Mouse (Mus musculus): ENCODE measurements around the gene Arap1. TPM values are rescaled to one million over a fixed set of nuclear protein-coding genes. Genes with fewer than 3 reads are reported as not detected.

The Arap1 gene
- total and polyA plus RNA-seq, 3 experiments, result 21.2 to 46.1 (median 38.5) TPM

DNA sequence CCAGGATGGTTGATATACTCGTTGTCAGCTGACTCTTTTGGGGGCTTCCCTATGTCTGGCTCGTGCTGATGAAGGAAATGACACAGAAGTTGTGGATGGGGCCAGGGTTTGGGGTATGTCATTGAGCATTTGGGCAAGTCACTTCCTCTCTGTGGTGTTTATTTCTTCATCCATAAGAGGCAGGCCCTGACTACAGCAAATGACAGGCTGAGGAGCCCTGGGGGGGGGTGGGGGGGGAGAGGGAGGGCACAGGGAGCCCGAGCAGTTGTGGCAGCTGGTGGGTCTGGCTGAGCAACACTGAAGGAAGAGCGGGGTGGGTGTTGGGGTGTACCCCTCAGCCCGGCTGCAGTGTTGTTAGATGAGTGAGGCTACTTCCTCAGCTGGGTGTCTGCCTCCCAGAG lies 14.9 kb downstream of the Arap1 start:
- peak; percentile 48 for DNase-seq (ENCODE audit: extremely low read depth)
- Histone ChIP-seq H3K4me1 (ENCODE audit: control insufficient read depth in 1 of 2, insufficient read depth in 2 of 2) (peaks cover 40 to 89% of the 10 kb centered on the region in 2 experiments), H3K27me3 (replicated peaks) (no peaks in the 10 kb centered on the region), H3K36me3 (replicated peaks in 1 of 2; ENCODE audit: control insufficient read depth in 1 of 2, insufficient read depth in 1 of 2, low read length in 1 of 2) (peaks cover 0 to 3% of the 10 kb centered on the region in 2 experiments), H3K27ac (ENCODE audit: insufficient read depth, low read depth) (no peak overlapping the region), H3K4me2 (ENCODE audit: insufficient read depth, low read depth, poor library complexity, severe bottlenecking) (no peak overlapping the region), H3K4me3 (replicated peaks in 1 of 3; ENCODE audit: low read depth in 2 of 3, low read length in 2 of 3, poor library complexity in 1 of 3) (peak overlapping the region in 1 of 3 experiments; percentile 42), H3K9me3 (replicated peaks; ENCODE audit: low read length) (no peaks in the 10 kb centered on the region), H3K79me2 (replicated peaks; ENCODE audit: control insufficient read depth, extremely low read depth, insufficient read depth, poor library complexity, severe bottlenecking) (no peaks in the 10 kb centered on the region; the same call in 1 of the 2 replicates), H3K9ac (ENCODE audit: insufficient read depth, low read depth) (no peak overlapping the region)
- in situ Hi-C loops (cut with MboI; ENCODE audit: low pct_ligation_motif_present, low pct_unique_long_range_greater_than_20kb, low sequenced_read_pairs), result no loop called here
- TF ChIP-seq BHLHE40 (IDR thresholded peaks at IDR 0.05; ENCODE audit: low read depth, low read length) (peak; percentile 46; the same call in 1 of the 2 replicates), ETS1 (conservative IDR thresholded peaks at IDR 0.05; ENCODE audit: low read depth, low read length) (0 out of 2 replicates have a peak, but pooled peaks have one; percentile 38), EP300 (IDR thresholded peaks at IDR 0.05; ENCODE audit: low read length) (no peak), ZC3H11A (IDR thresholded peaks at IDR 0.05; ENCODE audit: low read depth, low read length) (no peak)
- dilution Hi-C loops (cut with MboI; ENCODE audit: extremely low pct_ligation_motif_present, extremely low pct_unique_long_range_greater_than_20kb, low sequenced_read_pairs), result no loop called here

DNA sequence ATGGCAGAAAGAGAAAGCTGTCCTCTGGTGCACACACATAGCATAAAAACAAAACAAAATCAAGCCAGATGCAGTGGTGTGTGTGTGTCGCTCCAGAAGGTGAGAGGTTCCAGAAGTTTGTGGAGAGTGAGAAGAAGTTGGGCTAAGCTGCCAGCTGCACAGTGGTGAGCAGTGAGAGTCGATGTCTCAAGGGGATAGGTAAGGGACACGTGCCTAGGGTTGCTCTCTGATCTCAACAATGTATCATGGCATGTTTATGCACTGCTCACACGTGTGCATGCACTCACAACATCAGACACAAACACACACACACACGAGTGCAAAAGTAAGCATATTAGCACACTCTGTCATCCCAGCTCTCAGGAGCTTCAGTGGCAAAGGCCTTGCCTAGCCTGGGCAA lies 16.0 kb downstream of the Arap1 start:
- Histone ChIP-seq H3K79me2 (replicated peaks; ENCODE audit: control insufficient read depth, extremely low read depth, insufficient read depth, poor library complexity, severe bottlenecking) (no peaks in the 10 kb centered on the region; the same call in 1 of the 2 replicates), H3K36me3 (replicated peaks in 1 of 2; ENCODE audit: control insufficient read depth in 1 of 2, insufficient read depth in 1 of 2, low read length in 1 of 2) (peaks cover 0 to 11% of the 10 kb centered on the region in 2 experiments), H3K9ac (ENCODE audit: insufficient read depth, low read depth) (no peak overlapping the region), H3K4me2 (ENCODE audit: insufficient read depth, low read depth, poor library complexity, severe bottlenecking) (no peak overlapping the region), H3K27me3 (replicated peaks) (no peaks in the 10 kb centered on the region), H3K27ac (ENCODE audit: insufficient read depth, low read depth) (no peak overlapping the region), H3K9me3 (replicated peaks; ENCODE audit: low read length) (no peaks in the 10 kb centered on the region), H3K4me3 (replicated peaks in 1 of 3; ENCODE audit: low read depth in 2 of 3, low read length in 2 of 3, poor library complexity in 1 of 3) (no peak overlapping the region), H3K4me1 (ENCODE audit: control insufficient read depth in 1 of 2, insufficient read depth in 2 of 2) (peaks cover 40 to 94% of the 10 kb centered on the region in 2 experiments)
- in situ Hi-C loops (cut with MboI; ENCODE audit: low pct_ligation_motif_present, low pct_unique_long_range_greater_than_20kb, low sequenced_read_pairs), result no loop called here
- TF ChIP-seq RCOR1 (conservative IDR thresholded peaks at IDR 0.05; ENCODE audit: low read depth, low read length) (no peak), BHLHE40 (IDR thresholded peaks at IDR 0.05; ENCODE audit: low read depth, low read length) (peak; percentile 77), MYC (IDR thresholded peaks at IDR 0.05; ENCODE audit: low read depth, low read length) (no peak), ELF1 (IDR thresholded peaks at IDR 0.05; ENCODE audit: low read depth, low read length) (no peak)
- no peak for DNase-seq (ENCODE audit: extremely low read depth)
- dilution Hi-C loops (cut with MboI; ENCODE audit: extremely low pct_ligation_motif_present, extremely low pct_unique_long_range_greater_than_20kb, low sequenced_read_pairs), result no loop called here

DNA sequence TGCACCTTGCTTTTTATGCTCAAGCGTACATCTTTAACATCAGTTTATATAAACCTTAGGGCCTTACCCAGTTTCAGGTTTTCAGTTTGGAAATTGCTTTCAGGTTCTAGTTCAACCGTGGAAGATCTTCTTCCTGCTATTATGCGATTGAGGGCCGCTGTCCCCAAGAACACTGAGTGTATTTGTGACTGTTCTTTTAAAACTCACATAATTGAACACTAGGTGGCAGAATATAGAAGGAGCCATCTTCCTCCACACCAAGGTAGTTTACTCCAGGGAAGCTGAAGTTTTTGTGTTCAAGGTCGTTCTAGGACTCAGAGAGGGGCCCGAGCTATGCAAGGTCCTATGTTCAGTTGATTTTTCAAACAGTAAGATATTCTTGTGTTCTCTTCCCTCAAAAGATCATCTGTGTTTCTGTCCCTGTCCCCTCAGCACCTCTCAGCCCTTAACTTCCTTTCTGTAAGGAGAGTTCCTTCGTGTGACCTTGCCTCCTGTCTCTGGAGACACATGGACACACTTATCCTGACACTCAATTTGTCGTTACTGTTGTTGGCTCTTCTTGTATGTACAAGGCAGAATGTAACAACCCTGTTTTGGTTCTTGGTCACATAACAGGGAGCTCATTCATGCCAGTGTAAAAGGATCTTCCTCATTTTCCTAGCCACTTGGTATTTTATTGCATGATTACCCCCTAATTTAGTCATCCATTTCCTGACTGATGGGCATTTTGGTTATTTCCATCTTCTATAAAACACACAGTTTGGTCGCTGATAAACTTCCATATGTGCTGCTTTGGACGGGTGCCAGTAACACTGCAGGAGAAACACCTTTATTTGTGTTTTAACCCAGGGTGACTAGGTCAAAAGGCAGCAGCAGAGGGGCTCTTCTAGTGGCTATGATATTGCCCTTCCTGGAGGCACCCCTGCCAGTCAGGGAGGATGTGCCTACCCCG lies 20.3 kb downstream of the Arap1 start:
- H3K4me1 ChIP-seq (ENCODE audit: control insufficient read depth in 1 of 2, insufficient read depth in 2 of 2), result peaks cover 16 to 65% of the 10 kb centered on the region in 2 experiments
- in situ Hi-C loops (cut with MboI; ENCODE audit: low pct_ligation_motif_present, low pct_unique_long_range_greater_than_20kb, low sequenced_read_pairs) (no loop called here), dilution Hi-C loops (cut with MboI; ENCODE audit: extremely low pct_ligation_motif_present, extremely low pct_unique_long_range_greater_than_20kb, low sequenced_read_pairs) (no loop called here)
- H3K4me2 ChIP-seq (ENCODE audit: insufficient read depth, low read depth, poor library complexity, severe bottlenecking), result no peak overlapping the region
- H3K27ac ChIP-seq (ENCODE audit: insufficient read depth, low read depth), result no peak overlapping the region
- no peaks in the 10 kb centered on the region for H3K27me3 ChIP-seq (replicated peaks)
- H3K9me3 ChIP-seq (replicated peaks; ENCODE audit: low read length), result peaks cover 9% of the 10 kb centered on the region
- H3K36me3 ChIP-seq (replicated peaks in 1 of 2; ENCODE audit: control insufficient read depth in 1 of 2, insufficient read depth in 1 of 2, low read length in 1 of 2), result peaks cover 7 to 48% of the 10 kb centered on the region in 2 experiments
- H3K79me2 ChIP-seq (replicated peaks; ENCODE audit: control insufficient read depth, extremely low read depth, insufficient read depth, poor library complexity, severe bottlenecking), result no peaks in the 10 kb centered on the region; the same call in 1 of the 2 replicates
- H3K4me3 ChIP-seq (replicated peaks in 1 of 3; ENCODE audit: low read depth in 2 of 3, low read length in 2 of 3, poor library complexity in 1 of 3), result peak overlapping the region in 1 of 3 experiments; percentile 11
- H3K9ac ChIP-seq (ENCODE audit: insufficient read depth, low read depth), result no peak overlapping the region
- peak; percentile 48 for DNase-seq (ENCODE audit: extremely low read depth)
- no peak for TF ChIP-seq EP300 (IDR thresholded peaks at IDR 0.05; ENCODE audit: low read length)
- TF ChIP-seq TBP (conservative IDR thresholded peaks at IDR 0.05; ENCODE audit: low read depth, low read length), result no peak
- TF ChIP-seq MEF2A (IDR thresholded peaks at IDR 0.05; ENCODE audit: borderline replicate concordance, low read depth, low read length), result no peak
- no peak for TF ChIP-seq ELF1 (IDR thresholded peaks at IDR 0.05; ENCODE audit: low read depth, low read length)
- TF ChIP-seq MAX (IDR thresholded peaks at IDR 0.05; ENCODE audit: low read length), result no peak
- no peak for TF ChIP-seq POLR2AphosphoS2 (IDR thresholded peaks at IDR 0.05; ENCODE audit: low read depth, low read length)
- peak; percentile 27 to 65; a peak in 3 of 4 replicates for TF ChIP-seq CTCF (conservative IDR thresholded peaks at IDR 0.05 in 1 of 2, IDR thresholded peaks at IDR 0.05 in 1 of 2; ENCODE audit: low read depth in 2 of 2, low read length in 2 of 2)
- TF ChIP-seq E2F4 (IDR thresholded peaks at IDR 0.05; ENCODE audit: insufficient replicate concordance, low read depth, low read length), result no peak
- no peak for TF ChIP-seq PAX5 (IDR thresholded peaks at IDR 0.05; ENCODE audit: low read length)
- TF ChIP-seq NELFE (IDR thresholded peaks at IDR 0.05; ENCODE audit: low read depth, low read length), result 0 out of 2 replicates have a peak, but pooled peaks have one; percentile 32
- TF ChIP-seq UBTF (IDR thresholded peaks at IDR 0.05; ENCODE audit: low read depth, low read length), result no peak
- TF ChIP-seq ZNF384 (IDR thresholded peaks at IDR 0.05; ENCODE audit: low read depth, low read length), result no peak
- TF ChIP-seq HCFC1 (IDR thresholded peaks at IDR 0.05; ENCODE audit: low read depth, low read length), result no peak
- no peak for TF ChIP-seq MAFK (IDR thresholded peaks at IDR 0.05; ENCODE audit: insufficient replicate concordance, low read length)
- no peak for TF ChIP-seq MXI1 (IDR thresholded peaks at IDR 0.05; ENCODE audit: low read depth, low read length)
- peak; percentile 22 for TF ChIP-seq SMC3 (IDR thresholded peaks at IDR 0.05; ENCODE audit: low read depth, low read length)
- no peak for TF ChIP-seq ETS1 (conservative IDR thresholded peaks at IDR 0.05; ENCODE audit: low read depth, low read length)
- no peak for TF ChIP-seq CHD2 (IDR thresholded peaks at IDR 0.05; ENCODE audit: low read length)
- TF ChIP-seq GABPA (IDR thresholded peaks at IDR 0.05; ENCODE audit: insufficient replicate concordance, low read depth, low read length), result no peak

All from CH12.LX (cell line).